Mouse (Mus musculus) bone marrow macrophage, adult 2 months (primary cell): ENCODE measurements around the gene Kmt5a. TPM values are rescaled to one million over a fixed set of nuclear protein-coding genes. Genes with fewer than 3 reads are reported as not detected.
"Not testable (repeated sequence)": the region's sequence is repeated elsewhere in the genome, so short reads cannot be mapped to it uniquely, and the experiment has no call there.

Source experiments
- H3K27ac ChIP-seq: 2 replicates; pipeline ENCODE4 v1.5.1; 2012; ENCODE audit warnings: low read depth, low read length; ENCODE audit not compliant: insufficient read depth
- H3K4me1 ChIP-seq: 2 replicates; pipeline ENCODE4 v1.6.1; 2012; ENCODE audit warnings: low read length; ENCODE audit not compliant: control insufficient read depth, insufficient read depth
- H3K4me3 ChIP-seq: 2 replicates; pipeline ENCODE4 v1.5.1; 2012; ENCODE audit warnings: mild to moderate bottlenecking, low read length, moderate library complexity; ENCODE audit not compliant: insufficient read depth
- CTCF ChIP-seq: IDR thresholded peaks from 2 replicates; pipeline ENCODE4 v1.5.1; 2012; ENCODE audit warnings: low read depth, mild to moderate bottlenecking, low read length, moderate library complexity
- POLR2A ChIP-seq: IDR thresholded peaks from 2 replicates; pipeline ENCODE4 v1.6.1; 2012; ENCODE audit warnings: mild to moderate bottlenecking, low read depth, low read length, borderline replicate concordance
- polyA plus RNA-seq: library from polyadenylated mRNA; stranded (reverse); fragments of >200 nt; gene quantifications from 2 replicates; pipeline ENCODE4 v1.2.4, GENCODE M21; 2012; ENCODE audit not compliant: missing spikeins, insufficient read depth, insufficient read length

Gene Kmt5a
- polyA plus RNA-seq, 1 experiment: 49.2 TPM

GRCm38 (mm10) chr5:124454082-124454419, 14.3 kb downstream of the Kmt5a start:
- TF ChIP-seq CTCF: no peak
- no peak for TF ChIP-seq POLR2A
- Histone ChIP-seq H3K4me3 (no peak overlapping the region), H3K27ac (no peak overlapping the region), H3K4me1 (peaks cover 16% of the 10 kb centered on the region)

- Histone ChIP-seq H3K4me1 (peaks cover 10% of the 10 kb centered on the region), H3K27ac (no peak overlapping the region), H3K4me3 (no peak overlapping the region)
- no peak for TF ChIP-seq CTCF
- no peak for TF ChIP-seq POLR2A
Measured at GRCm38 (mm10) chr5:124456762-124457161, 17.0 kb downstream of the Kmt5a start.

GRCm38 (mm10) chr5:124460922-124461321, 21.2 kb downstream of the Kmt5a start:
- not testable (repeated sequence) for H3K4me1 ChIP-seq, H3K27ac ChIP-seq, H3K4me3 ChIP-seq

- TF ChIP-seq POLR2A: no peak
- no peak for TF ChIP-seq CTCF
- Histone ChIP-seq H3K27ac (no peak overlapping the region), H3K4me3 (no peak overlapping the region), H3K4me1 (no peaks in the 10 kb centered on the region)
Measured at GRCm38 (mm10) chr5:124462297-124463025, 22.7 kb downstream of the Kmt5a start.

- peaks cover 9% of the 10 kb centered on the region for H3K4me1 ChIP-seq
- no peak overlapping the region for H3K4me3 ChIP-seq
- TF ChIP-seq CTCF (no peak), POLR2A (no peak)
- no peak overlapping the region for H3K27ac ChIP-seq
Measured at GRCm38 (mm10) chr5:124463462-124463861, 23.7 kb downstream of the Kmt5a start.

- peaks cover 14% of the 10 kb centered on the region for H3K4me1 ChIP-seq
- no peak overlapping the region for H3K4me3 ChIP-seq
- TF ChIP-seq CTCF (no peak), POLR2A (no peak)
- H3K27ac ChIP-seq: no peak overlapping the region
Measured at GRCm38 (mm10) chr5:124464905-124465304, 25.2 kb downstream of the Kmt5a start.

- Histone ChIP-seq H3K4me1 (peaks cover 30% of the 10 kb centered on the region), H3K4me3 (no peak overlapping the region), H3K27ac (no peak overlapping the region)
- TF ChIP-seq POLR2A (no peak), CTCF (no peak)
Measured at GRCm38 (mm10) chr5:124467766-124468165, 28.0 kb downstream of the Kmt5a start.

GRCm38 (mm10) chr5:124468365-124468764, 28.6 kb downstream of the Kmt5a start:
- peaks cover 33% of the 10 kb centered on the region for H3K4me1 ChIP-seq
- TF ChIP-seq CTCF (no peak), POLR2A (no peak)
- H3K27ac ChIP-seq: no peak overlapping the region

GRCm38 (mm10) chr5:124469486-124469885, 29.8 kb downstream of the Kmt5a start:
- Histone ChIP-seq H3K4me3 (no peak overlapping the region), H3K4me1 (peaks cover 42% of the 10 kb centered on the region), H3K27ac (no peak overlapping the region)
- TF ChIP-seq POLR2A: no peak
- TF ChIP-seq CTCF: no peak

More at GRCm38 (mm10) chr5:124468365-124468764, 28.6 kb downstream of the Kmt5a start:
- H3K4me3 ChIP-seq: no peak overlapping the region

- no peak overlapping the region for H3K4me3 ChIP-seq
- no peak for TF ChIP-seq CTCF
- no peak for TF ChIP-seq POLR2A
- peaks cover 45% of the 10 kb centered on the region for H3K4me1 ChIP-seq
- H3K27ac ChIP-seq: peak overlapping the region; percentile 55
Measured at GRCm38 (mm10) chr5:124470591-124471171, 31.0 kb downstream of the Kmt5a start.
